Mouse (Mus musculus) embryonic facial prominence, embryonic 15.5 days (tissue): ENCODE measurements around the gene Gpatch11. TPM values are rescaled to one million over a fixed set of nuclear protein-coding genes. Genes with fewer than 3 reads are reported as not detected.

Experiments
- ATAC-seq: fragments of 200-750 bp; cut with Nextera tagmentation; 2 replicates; pipeline ENCODE4 v1.8.0; 2017; ENCODE audit warnings: low read depth, moderate TSS enrichment; ENCODE audit not compliant: insufficient number of reproducible peaks, low FRiP score, low TSS enrichment
- H3K27ac ChIP-seq: fragments of 300-500 bp; sonication (generic); replicated peaks from 2 replicates; pipeline ENCODE4 v1.5.1; 2015; ENCODE audit warnings: mild to moderate bottlenecking, inconsistent platforms
- H3K27me3 ChIP-seq: fragments of 300-500 bp; sonication (generic); 2 replicates; pipeline ENCODE4 v1.6.1; 2015; ENCODE audit warnings: inconsistent platforms
- H3K36me3 ChIP-seq: fragments of 300-500 bp; sonication (generic); 2 replicates; pipeline ENCODE4 v1.6.1; 2015; ENCODE audit warnings: mild to moderate bottlenecking, inconsistent platforms
- H3K4me1 ChIP-seq: fragments of 300-500 bp; sonication (generic); 2 replicates; pipeline ENCODE4 v1.6.1; 2015; ENCODE audit warnings: inconsistent platforms
- H3K4me2 ChIP-seq: fragments of 300-500 bp; sonication (generic); replicated peaks from 2 replicates; pipeline ENCODE4 v1.6.1; 2015; ENCODE audit warnings: mild to moderate bottlenecking, inconsistent platforms
- H3K4me3 ChIP-seq: fragments of 300-500 bp; sonication (generic); replicated peaks from 2 replicates; pipeline ENCODE4 v1.5.1; 2015; ENCODE audit warnings: mild to moderate bottlenecking, inconsistent platforms
- H3K9ac ChIP-seq: fragments of 300-500 bp; sonication (generic); 2 replicates; pipeline ENCODE4 v1.6.1; 2015; ENCODE audit warnings: inconsistent platforms
- H3K9me3 ChIP-seq: fragments of 300-500 bp; sonication (generic); replicated peaks from 2 replicates; pipeline ENCODE4 v1.6.1; 2016; ENCODE audit warnings: inconsistent platforms
- WGBS: fragments of 180-500 bp; shearing (Covaris S2); methylation state at CpG from one replicate; pipeline ENCODE4 v1.1.7; 2015; 5-methylcytosine and 5-hydroxymethylcytosine counted together
- polyA plus RNA-seq: library from polyadenylated mRNA; unstranded; fragments of >200 nt; fragmentation: Nextera tagmentation; extraction: Ambion mirVana; gene quantifications from 2 replicates; pipeline ENCODE4 v1.2.1, GENCODE M21; 2015

Gpatch11 gene
- polyA plus RNA-seq, 1 experiment from 2014 or later, result 43.8 TPM

DNA sequence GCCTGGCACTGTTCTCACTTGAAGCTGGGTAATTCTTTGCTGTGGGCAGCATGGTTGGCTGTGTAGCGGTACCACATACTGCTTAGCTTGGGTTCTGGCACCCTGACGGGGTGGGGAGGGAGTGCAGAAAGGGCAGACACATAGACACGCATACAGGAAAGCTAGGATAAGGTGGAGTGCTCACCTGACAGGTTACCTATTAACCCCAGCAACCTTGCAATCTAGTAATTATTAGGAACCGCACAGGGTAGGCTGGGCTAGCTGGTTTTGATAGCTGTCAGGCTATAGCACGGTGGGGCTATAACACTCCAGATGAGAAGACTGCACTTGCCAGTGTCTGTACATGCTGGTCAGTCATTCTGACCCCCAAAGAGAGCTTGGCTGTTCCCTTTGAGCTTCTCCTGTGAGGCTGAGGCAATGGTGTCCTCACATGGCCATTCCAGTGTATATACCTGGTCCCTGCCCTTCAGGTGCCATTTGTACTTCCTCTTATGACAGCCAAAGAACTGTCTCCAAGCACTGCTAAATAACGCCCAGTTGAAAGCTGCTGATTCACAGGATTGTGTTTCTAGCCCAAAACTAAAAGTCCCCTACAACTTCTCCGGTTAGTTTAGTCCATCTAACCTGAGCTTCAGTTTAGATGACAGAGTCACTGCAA is 7.0 kb downstream of the Gpatch11 start:
- Histone ChIP-seq H3K9me3 (no peaks in the 10 kb centered on the region), H3K4me2 (no peak overlapping the region), H3K27ac (no peak overlapping the region), H3K27me3 (no peaks in the 10 kb centered on the region), H3K4me1 (no peaks in the 10 kb centered on the region), H3K36me3 (peaks cover 67% of the 10 kb centered on the region), H3K4me3 (no peak overlapping the region), H3K9ac (no peak overlapping the region)
- ATAC-seq, result no peak
- WGBS, result 93% methylated on average over 7 of the region's 7 CpGs

GRCm38 (mm10) chr17:78856243-78856642 is 20.9 kb downstream of the Gpatch11 start:
- no peak for ATAC-seq
- Histone ChIP-seq H3K27ac (no peak overlapping the region), H3K36me3 (peaks cover 33% of the 10 kb centered on the region; the same call in 1 of the 2 replicates), H3K9me3 (no peaks in the 10 kb centered on the region), H3K4me2 (no peak overlapping the region), H3K4me1 (no peaks in the 10 kb centered on the region), H3K9ac (no peak overlapping the region), H3K4me3 (no peak overlapping the region), H3K27me3 (no peaks in the 10 kb centered on the region)
- WGBS, result 87% methylated on average over 10 of the region's 10 CpGs

GRCm38 (mm10) chr17:78873886-78874285 is 38.5 kb downstream of the Gpatch11 start:
- Histone ChIP-seq H3K9me3 (no peaks in the 10 kb centered on the region), H3K4me2 (no peak overlapping the region), H3K9ac (no peak overlapping the region), H3K4me3 (no peak overlapping the region), H3K27me3 (no peaks in the 10 kb centered on the region), H3K36me3 (peaks cover 37% of the 10 kb centered on the region), H3K4me1 (no peaks in the 10 kb centered on the region), H3K27ac (no peak overlapping the region)
- ATAC-seq, result no peak
- 91% methylated on average over 6 of the region's 6 CpGs for WGBS

DNA sequence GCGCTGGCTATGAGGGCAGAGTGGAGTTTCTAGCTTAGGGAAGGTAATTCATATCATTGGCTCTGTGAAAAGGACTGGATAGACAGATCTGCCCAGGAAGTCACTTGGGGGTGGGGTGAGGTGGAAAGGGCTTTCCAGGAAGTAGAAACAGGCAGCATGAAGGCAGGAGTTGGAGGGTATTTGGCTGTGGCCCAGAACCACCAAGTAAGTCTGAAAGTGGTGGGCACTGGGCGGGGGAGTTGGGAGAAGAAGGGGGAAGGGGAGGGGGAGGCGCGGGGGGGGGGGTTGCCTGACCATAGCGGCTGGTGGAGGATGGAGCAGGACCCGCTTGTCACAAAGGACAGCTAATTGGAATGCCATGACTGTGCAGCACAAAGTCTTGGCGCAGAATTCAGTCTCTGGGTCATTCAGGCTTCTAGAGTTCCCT is 46.5 kb downstream of the Gpatch11 start:
- H3K36me3 ChIP-seq, result peaks cover 11% of the 10 kb centered on the region; the same call in 1 of the 2 replicates
- peak overlapping the region; percentile 58 for H3K9ac ChIP-seq
- no peaks in the 10 kb centered on the region for H3K9me3 ChIP-seq
- WGBS, result 8% methylated on average over 7 of the region's 7 CpGs
- peaks cover 12% of the 10 kb centered on the region for H3K4me1 ChIP-seq
- H3K27ac ChIP-seq, result peak overlapping the region; percentile 77
- ATAC-seq, result peak; percentile 55; the same call in 1 of the 2 replicates
- H3K27me3 ChIP-seq, result no peaks in the 10 kb centered on the region
- H3K4me2 ChIP-seq, result peak overlapping the region; percentile 61
- H3K4me3 ChIP-seq, result peak overlapping the region; percentile 65

DNA sequence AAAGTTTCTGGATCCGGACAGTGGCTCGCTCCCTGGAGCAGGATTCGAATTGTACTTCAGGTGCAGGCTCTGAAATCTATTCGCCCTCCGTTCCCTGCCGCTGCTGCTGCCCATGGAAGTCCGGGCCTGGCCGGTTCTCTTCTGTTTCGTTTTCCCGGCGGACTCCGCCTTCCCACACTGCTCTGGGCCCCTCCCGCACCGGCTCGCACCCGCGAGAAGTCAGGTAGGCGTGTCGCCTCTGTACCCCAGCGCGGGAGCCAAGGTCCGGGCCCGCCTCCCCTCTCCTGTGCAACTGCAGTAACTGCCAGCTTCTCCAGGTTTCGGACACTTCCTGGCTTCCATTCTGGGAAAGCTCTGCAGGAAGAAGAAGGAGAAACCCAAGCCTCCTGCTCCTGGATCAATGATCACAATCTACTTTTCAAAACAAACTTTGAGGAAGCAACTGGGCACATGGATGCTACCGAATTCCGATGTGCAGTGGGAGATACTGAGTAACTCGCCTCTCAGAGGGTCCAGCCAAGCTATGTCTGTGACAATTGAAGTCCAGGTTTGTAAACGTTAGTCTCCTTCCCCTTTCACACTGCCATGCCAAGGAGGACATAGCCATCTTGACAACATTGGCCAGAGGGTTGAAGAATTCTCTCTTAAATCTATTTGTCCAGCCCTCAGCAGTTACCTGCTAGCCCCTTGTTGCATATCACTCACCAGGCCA is 47.2 kb downstream of the Gpatch11 start, which contains the start of gene Eif2ak2:
TSS of gene Eif2ak2 (minus strand) at position 173 of the 712 bp plus-strand sequence.
- Histone ChIP-seq H3K4me1 (peaks cover 12% of the 10 kb centered on the region), H3K36me3 (peaks cover 7% of the 10 kb centered on the region; the same call in 1 of the 2 replicates), H3K27ac (peak within 1 kb of the TSS; percentile 77), H3K9me3 (no peaks in the 10 kb centered on the region), H3K4me2 (peak within 1 kb of the TSS; percentile 61), H3K4me3 (peak within 1 kb of the TSS; percentile 65), H3K27me3 (no peaks in the 10 kb centered on the region), H3K9ac (peak within 1 kb of the TSS; percentile 58)
- under 1% methylated on average over 28 of the region's 28 CpGs for WGBS
- ATAC-seq, result peak; percentile 93

DNA sequence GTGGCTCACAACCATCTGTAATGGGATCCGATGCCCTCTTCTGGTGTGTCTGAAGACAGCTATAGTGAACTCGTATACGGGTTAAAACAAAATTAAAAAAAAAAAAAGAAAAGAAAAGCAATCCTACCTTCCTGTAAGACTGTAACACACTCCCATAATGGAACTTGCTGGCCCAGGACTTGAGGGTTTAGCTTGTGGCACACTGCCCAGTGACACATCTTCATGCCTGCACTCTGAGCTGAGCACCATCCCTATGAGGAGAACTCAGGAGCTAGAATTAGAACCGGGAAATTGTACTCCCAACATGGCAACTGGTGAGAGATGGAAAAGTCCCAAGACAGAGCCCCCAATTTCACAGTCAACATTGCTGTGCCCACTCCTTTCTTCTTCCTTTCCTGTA is 47.9 kb downstream of the Gpatch11 start:
- no peaks in the 10 kb centered on the region for H3K27me3 ChIP-seq
- H3K36me3 ChIP-seq, result no peaks in the 10 kb centered on the region; the same call in 1 of the 2 replicates
- no peak overlapping the region for H3K4me2 ChIP-seq
- ATAC-seq, result no peak
- H3K4me3 ChIP-seq, result no peak overlapping the region
- H3K4me1 ChIP-seq, result peaks cover 12% of the 10 kb centered on the region
- H3K9me3 ChIP-seq, result no peaks in the 10 kb centered on the region
- no peak overlapping the region for H3K9ac ChIP-seq
- WGBS, result 86% methylated on average over 4 of the region's 4 CpGs
- H3K27ac ChIP-seq, result no peak overlapping the region

DNA sequence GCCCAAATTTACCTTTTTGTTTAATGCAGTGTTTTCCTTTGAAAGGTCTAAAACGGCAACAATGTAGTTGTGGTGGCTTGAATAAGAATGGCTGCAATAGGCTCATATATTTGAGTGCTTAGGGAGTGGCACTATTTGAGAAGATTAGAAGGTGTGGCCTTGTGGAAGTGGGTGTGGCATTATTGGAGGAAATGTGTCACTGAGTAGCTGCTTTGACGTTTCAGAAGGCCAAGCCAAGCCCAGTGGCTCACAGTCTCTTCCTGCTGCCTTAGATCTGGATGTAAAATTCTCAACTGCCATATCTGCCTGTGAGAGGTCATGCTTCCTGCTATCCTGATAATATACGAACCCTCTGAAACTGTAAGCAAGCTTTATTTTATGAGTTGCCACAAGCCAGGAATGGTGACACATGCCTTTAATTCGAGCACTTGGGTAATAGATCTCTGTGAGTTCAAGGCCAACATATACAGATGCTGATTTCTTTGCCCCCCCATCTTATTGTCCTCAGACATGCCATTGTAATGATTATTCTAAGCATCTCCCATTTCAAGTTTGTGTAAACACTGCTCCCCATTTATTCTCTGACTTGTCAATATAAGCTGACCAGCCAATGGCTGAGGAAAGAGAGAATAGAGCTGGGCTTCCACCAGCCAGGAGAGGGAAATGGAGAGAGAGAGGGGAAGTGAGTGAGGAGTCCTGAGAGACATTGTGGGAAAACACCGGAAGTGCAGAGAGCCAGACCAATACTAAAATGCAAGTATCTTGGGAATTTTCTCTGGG is 50.1 kb downstream of the Gpatch11 start:
- Histone ChIP-seq H3K9ac (no peak overlapping the region), H3K36me3 (no peaks in the 10 kb centered on the region), H3K27ac (no peak overlapping the region), H3K4me1 (peaks cover 12% of the 10 kb centered on the region), H3K4me2 (no peak overlapping the region), H3K9me3 (no peaks in the 10 kb centered on the region), H3K27me3 (no peaks in the 10 kb centered on the region), H3K4me3 (no peak overlapping the region)
- WGBS, result 79% methylated on average over 5 of the region's 5 CpGs
- ATAC-seq, result no peak

DNA sequence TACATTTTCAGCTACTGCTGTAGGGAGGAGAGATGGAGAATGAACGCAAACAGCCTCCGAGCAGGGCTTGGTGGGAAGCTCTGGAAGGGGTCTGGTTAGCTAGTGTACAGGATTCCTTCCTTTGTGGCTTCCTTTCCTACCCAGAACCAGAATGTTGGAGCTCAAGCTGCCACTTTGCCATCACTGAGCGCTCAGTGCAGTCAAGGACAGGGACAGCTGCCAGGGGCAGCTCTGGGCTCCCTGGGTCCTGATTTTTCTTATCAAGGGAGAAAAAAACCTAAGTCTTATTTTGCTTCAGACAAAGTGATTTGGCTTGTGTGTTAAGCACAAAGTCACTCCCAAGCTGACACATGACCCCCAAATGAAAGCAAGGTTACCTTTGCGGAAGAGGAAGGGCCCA is 53.2 kb downstream of the Gpatch11 start:
- no peak overlapping the region for H3K9ac ChIP-seq
- no peak for ATAC-seq
- no peak overlapping the region for H3K4me2 ChIP-seq
- 75% methylated on average over 4 of the region's 4 CpGs for WGBS
- H3K27me3 ChIP-seq, result no peaks in the 10 kb centered on the region
- no peaks in the 10 kb centered on the region for H3K36me3 ChIP-seq
- H3K4me3 ChIP-seq, result no peak overlapping the region
- no peaks in the 10 kb centered on the region for H3K9me3 ChIP-seq
- H3K4me1 ChIP-seq, result no peaks in the 10 kb centered on the region
- no peak overlapping the region for H3K27ac ChIP-seq

GRCm38 (mm10) chr17:78889184-78889583 is 53.8 kb downstream of the Gpatch11 start:
- Histone ChIP-seq H3K9me3 (no peaks in the 10 kb centered on the region), H3K4me1 (no peaks in the 10 kb centered on the region), H3K27me3 (no peaks in the 10 kb centered on the region), H3K9ac (no peak overlapping the region), H3K4me3 (no peak overlapping the region), H3K4me2 (no peak overlapping the region), H3K36me3 (no peaks in the 10 kb centered on the region), H3K27ac (no peak overlapping the region)
- WGBS, result 31% methylated on average over 3 of the region's 3 CpGs
- ATAC-seq, result no peak

DNA sequence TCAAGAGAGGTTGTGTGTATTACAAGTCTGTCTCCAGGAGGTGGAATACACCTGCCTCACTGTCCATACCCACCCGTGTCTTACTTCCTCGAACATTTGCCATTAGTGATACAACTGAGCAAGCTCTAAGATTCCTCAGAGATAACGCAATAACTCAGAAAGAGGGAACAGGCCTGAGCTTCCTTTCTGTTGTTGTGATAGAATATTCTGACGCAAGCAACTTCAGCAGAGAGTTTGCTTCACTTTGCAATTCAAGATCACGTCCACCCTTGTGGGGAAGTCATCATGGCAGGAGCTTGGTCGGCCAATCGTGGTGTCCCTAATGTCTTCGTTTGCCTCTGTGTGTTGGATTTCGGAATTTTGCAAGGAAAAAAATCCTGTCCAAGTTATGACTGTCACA is 55.7 kb downstream of the Gpatch11 start:
- Histone ChIP-seq H3K36me3 (no peaks in the 10 kb centered on the region), H3K27me3 (no peaks in the 10 kb centered on the region), H3K9me3 (no peaks in the 10 kb centered on the region), H3K4me3 (no peak overlapping the region), H3K9ac (no peak overlapping the region), H3K27ac (no peak overlapping the region), H3K4me1 (peaks cover 7% of the 10 kb centered on the region; the same call in 1 of the 2 replicates), H3K4me2 (no peak overlapping the region)
- WGBS, result 79% methylated on average over 9 of the region's 9 CpGs
- no peak for ATAC-seq

GRCm38 (mm10) chr17:78894991-78895390 is 59.6 kb downstream of the Gpatch11 start:
- Histone ChIP-seq H3K4me2 (peak overlapping the region; percentile 42; the same call in 1 of the 2 replicates), H3K27ac (no peak overlapping the region)
- no peak for ATAC-seq

More at GRCm38 (mm10) chr17:78894991-78895390, 59.6 kb downstream of the Gpatch11 start:
- no peak overlapping the region for H3K9ac ChIP-seq
- no peaks in the 10 kb centered on the region for H3K9me3 ChIP-seq
- no peaks in the 10 kb centered on the region for H3K27me3 ChIP-seq
- peak overlapping the region; percentile 22; the same call in 1 of the 2 replicates for H3K4me3 ChIP-seq
- H3K36me3 ChIP-seq, result no peaks in the 10 kb centered on the region
- peaks cover 7% of the 10 kb centered on the region; the same call in 1 of the 2 replicates for H3K4me1 ChIP-seq
- WGBS, result 72% methylated on average over 7 of the region's 7 CpGs
